Mouse (Mus musculus): ENCODE measurements around the gene Rab5a. TPM values are rescaled to one million over a fixed set of nuclear protein-coding genes. Genes with fewer than 3 reads are reported as not detected.

The Rab5a gene
- polyA plus RNA-seq (2015; fragmentation: Nextera tagmentation; extraction: Ambion mirVana), result 108 and 109 TPM in 2 replicates

DNA sequence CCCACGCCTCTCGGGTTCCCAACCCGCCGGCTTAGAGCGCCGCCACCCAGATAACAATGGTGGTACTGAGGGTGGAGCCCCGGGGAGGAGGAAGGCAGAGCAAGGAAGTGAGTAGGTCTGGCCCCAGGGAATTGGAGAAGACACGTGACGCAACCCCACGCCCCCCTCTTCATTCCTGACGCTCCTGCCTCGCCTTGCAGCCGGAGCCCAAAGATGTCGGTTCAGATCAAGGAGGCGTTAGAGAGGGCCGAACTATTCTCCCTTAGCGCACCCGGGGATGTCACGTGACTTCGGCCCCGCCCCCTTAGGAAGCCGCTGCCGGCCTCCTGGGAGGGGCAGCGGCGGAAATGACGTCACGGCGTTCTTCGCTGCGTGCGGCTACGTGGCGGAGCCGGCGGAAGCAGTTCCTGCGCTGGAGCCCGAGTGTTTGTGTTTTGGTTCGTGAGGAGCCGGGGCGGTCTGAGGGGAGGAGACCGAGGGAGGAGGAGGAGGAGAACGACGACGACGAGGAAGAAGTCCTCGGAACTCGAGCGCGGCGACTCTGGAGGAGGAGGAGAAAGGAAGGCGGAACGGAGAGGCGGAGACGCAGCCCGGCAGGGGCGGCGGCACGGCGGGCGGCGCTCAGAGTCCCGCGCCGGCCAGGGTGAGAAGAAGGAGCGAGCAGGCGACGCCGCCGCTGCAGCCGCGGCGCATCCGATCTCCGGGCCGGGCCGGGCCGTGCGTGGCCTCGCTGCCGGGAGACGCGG lies at the start of gene Rab5a:
Gene Rab5a, plus strand, starts transcription at position 377 of the 746 bp plus-strand sequence.
- WGBS, result under 1% methylated on average over 60 of the region's 82 CpGs
- Histone ChIP-seq H3K27me3 (ENCODE audit: control insufficient read depth, insufficient read depth, low read length) (no peaks in the 10 kb centered on the region), H3K9me3 (ENCODE audit: control insufficient read depth, low read length) (no peaks in the 10 kb centered on the region), H3K4me3 (ENCODE audit: low read depth, low read length) (peak within 1 kb of the TSS; percentile 97), H3K36me3 (ENCODE audit: control insufficient read depth, insufficient read depth, low read length) (no peaks in the 10 kb centered on the region), H3K9ac (ENCODE audit: low read length) (peak within 1 kb of the TSS; percentile 99), H3K27ac (replicated peaks) (peak within 1 kb of the TSS; percentile 100), H3K4me1 (replicated peaks; ENCODE audit: control insufficient read depth, insufficient read depth) (no peaks in the 10 kb centered on the region), H3K4me2 (replicated peaks; ENCODE audit: low read depth) (peak within 1 kb of the TSS; percentile 72)
- peak; percentile 99 for DNase-seq (ENCODE audit: low spot score)
- ATAC-seq (ENCODE audit: low FRiP score, low TSS enrichment), result peak; percentile 98
- TF ChIP-seq EP300 (optimal IDR thresholded peaks at IDR 0.05) (peak; percentile 87), CTCF (IDR thresholded peaks at IDR 0.05; ENCODE audit: low read depth) (peak; percentile 63)

GRCm38 (mm10) chr17:53456152-53456551 lies 22.9 kb upstream of the Rab5a start:
- WGBS, result 76% methylated on average over 2 of the region's 2 CpGs
- no peak for ATAC-seq (ENCODE audit: low FRiP score, low TSS enrichment)
- no peaks in the 10 kb centered on the region for H3K36me3 ChIP-seq (ENCODE audit: control insufficient read depth, insufficient read depth, low read length)
- no peaks in the 10 kb centered on the region for H3K27me3 ChIP-seq (ENCODE audit: control insufficient read depth, insufficient read depth, low read length)
- no peak overlapping the region for H3K4me3 ChIP-seq (ENCODE audit: low read depth, low read length)
- H3K9me3 ChIP-seq (ENCODE audit: control insufficient read depth, low read length), result no peaks in the 10 kb centered on the region
- TF ChIP-seq EP300 (optimal IDR thresholded peaks at IDR 0.05), result no peak
- TF ChIP-seq CTCF (IDR thresholded peaks at IDR 0.05; ENCODE audit: low read depth), result no peak
- no peak for DNase-seq (ENCODE audit: low spot score)
- no peak overlapping the region for H3K9ac ChIP-seq (ENCODE audit: low read length)
- H3K4me2 ChIP-seq (replicated peaks; ENCODE audit: low read depth), result no peak overlapping the region
- H3K4me1 ChIP-seq (replicated peaks; ENCODE audit: control insufficient read depth, insufficient read depth), result no peaks in the 10 kb centered on the region
- no peak overlapping the region for H3K27ac ChIP-seq (replicated peaks)

- Histone ChIP-seq H3K27me3 (ENCODE audit: control insufficient read depth, insufficient read depth, low read length) (no peaks in the 10 kb centered on the region), H3K9me3 (ENCODE audit: control insufficient read depth, low read length) (no peaks in the 10 kb centered on the region), H3K36me3 (ENCODE audit: control insufficient read depth, insufficient read depth, low read length) (no peaks in the 10 kb centered on the region), H3K4me1 (replicated peaks; ENCODE audit: control insufficient read depth, insufficient read depth) (no peaks in the 10 kb centered on the region), H3K27ac (replicated peaks) (no peak overlapping the region), H3K4me3 (ENCODE audit: low read depth, low read length) (no peak overlapping the region), H3K4me2 (replicated peaks; ENCODE audit: low read depth) (no peak overlapping the region), H3K9ac (ENCODE audit: low read length) (no peak overlapping the region)
- TF ChIP-seq EP300 (optimal IDR thresholded peaks at IDR 0.05) (no peak), CTCF (IDR thresholded peaks at IDR 0.05; ENCODE audit: low read depth) (no peak)
- WGBS, result 73% methylated on average over 1 of the region's 1 CpGs
- DNase-seq (ENCODE audit: low spot score), result no peak
- ATAC-seq (ENCODE audit: low FRiP score, low TSS enrichment), result no peak
Measured at GRCm38 (mm10) chr17:53456742-53457141, 22.3 kb upstream of the Rab5a start.

DNA sequence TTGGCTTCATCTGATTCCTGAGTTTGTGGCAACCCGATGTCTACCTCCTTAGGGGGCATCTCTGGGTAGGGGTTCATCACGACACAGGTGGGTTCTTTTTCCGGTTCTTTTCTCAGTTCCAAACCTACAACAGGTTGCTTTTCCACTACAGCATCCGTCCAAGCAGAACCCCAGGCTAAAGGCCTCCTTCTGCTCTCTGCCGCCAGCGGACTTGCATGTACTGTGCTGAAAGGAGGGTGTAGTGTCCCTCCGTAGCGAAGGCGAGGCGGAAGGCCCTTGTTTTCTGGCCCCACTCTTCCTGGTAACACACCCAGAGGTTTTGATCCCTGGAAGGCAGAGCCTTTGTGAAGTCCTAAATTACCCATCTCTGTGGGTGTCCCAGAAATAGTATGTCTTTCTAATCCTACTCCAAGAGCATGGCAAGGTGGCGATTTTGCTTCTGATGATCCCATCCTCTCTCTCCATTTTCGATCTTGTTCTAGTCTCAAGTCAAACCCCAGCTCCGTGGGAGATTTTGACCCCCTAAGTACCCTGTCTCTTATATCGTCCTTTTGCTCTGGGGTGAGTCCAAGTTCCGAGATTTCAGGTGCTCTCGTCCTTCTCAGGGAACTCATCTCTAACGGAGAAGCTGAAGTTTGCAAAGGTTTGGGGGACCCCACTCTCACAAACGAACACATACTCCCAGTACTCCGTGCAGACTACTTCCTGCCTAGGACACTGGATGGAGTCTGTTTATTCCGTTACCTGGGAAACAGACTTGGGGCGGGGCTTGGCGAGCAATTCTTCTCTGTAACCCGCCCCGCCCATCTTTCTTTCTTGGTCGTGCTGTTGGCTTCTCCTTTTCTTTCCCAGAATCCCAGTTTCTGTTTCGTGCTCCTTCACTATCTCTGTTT lies 16.2 kb upstream of the Rab5a start, which contains the start of gene Efhb:
Gene Efhb, minus strand, starts transcription at position 719 of the 893 bp plus-strand sequence.
- 23% methylated on average over 26 of the region's 26 CpGs for WGBS
- H3K27ac ChIP-seq (replicated peaks), result no peak within 1 kb of the TSS; the same call in 1 of the 2 replicates
- H3K9ac ChIP-seq (ENCODE audit: low read length), result peak within 1 kb of the TSS; percentile 54

DNA sequence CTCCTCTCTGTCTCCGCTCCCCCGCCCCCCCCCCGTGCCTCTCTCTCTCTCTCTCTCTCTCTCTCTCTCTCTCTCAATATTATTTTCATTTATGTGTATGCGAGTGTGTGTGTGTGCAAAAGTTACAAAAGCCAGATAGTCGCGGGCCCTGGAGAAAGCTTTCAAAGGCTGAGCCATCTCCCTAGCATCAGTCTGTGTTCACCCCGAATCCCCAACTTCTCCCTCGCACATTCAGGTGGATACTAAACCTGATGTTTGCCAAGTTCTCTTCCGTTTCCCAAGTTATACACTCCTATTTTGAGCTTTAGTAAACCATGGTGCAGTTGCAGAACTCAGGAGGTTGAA lies 15.6 kb upstream of the Rab5a start:
- H3K9me3 ChIP-seq (ENCODE audit: control insufficient read depth, low read length), result no peaks in the 10 kb centered on the region
- WGBS, result 6% methylated on average over 8 of the region's 9 CpGs
- H3K27me3 ChIP-seq (ENCODE audit: control insufficient read depth, insufficient read depth, low read length), result no peaks in the 10 kb centered on the region
- no peak overlapping the region for H3K27ac ChIP-seq (replicated peaks)
- no peaks in the 10 kb centered on the region for H3K36me3 ChIP-seq (ENCODE audit: control insufficient read depth, insufficient read depth, low read length)
- H3K4me2 ChIP-seq (replicated peaks; ENCODE audit: low read depth), result peak overlapping the region; percentile 55
- DNase-seq (ENCODE audit: low spot score), result no peak
- TF ChIP-seq CTCF (IDR thresholded peaks at IDR 0.05; ENCODE audit: low read depth), result no peak
- no peak for TF ChIP-seq EP300 (optimal IDR thresholded peaks at IDR 0.05)
- peak overlapping the region; percentile 42 for H3K4me3 ChIP-seq (ENCODE audit: low read depth, low read length)
- peak; percentile 51; the same call in 1 of the 2 replicates for ATAC-seq (ENCODE audit: low FRiP score, low TSS enrichment)
- no peaks in the 10 kb centered on the region for H3K4me1 ChIP-seq (replicated peaks; ENCODE audit: control insufficient read depth, insufficient read depth)
- peak overlapping the region; percentile 54 for H3K9ac ChIP-seq (ENCODE audit: low read length)

More for the DNA sequence above, 16.2 kb upstream of the Rab5a start, which contains the start of gene Efhb:
- no peaks in the 10 kb centered on the region for H3K27me3 ChIP-seq (ENCODE audit: control insufficient read depth, insufficient read depth, low read length)
- no peaks in the 10 kb centered on the region for H3K36me3 ChIP-seq (ENCODE audit: control insufficient read depth, insufficient read depth, low read length)
- peak; percentile 96 for ATAC-seq (ENCODE audit: low FRiP score, low TSS enrichment)
- peak within 1 kb of the TSS; percentile 42 for H3K4me3 ChIP-seq (ENCODE audit: low read depth, low read length)
- H3K9me3 ChIP-seq (ENCODE audit: control insufficient read depth, low read length), result no peaks in the 10 kb centered on the region
- peak within 1 kb of the TSS; percentile 55 for H3K4me2 ChIP-seq (replicated peaks; ENCODE audit: low read depth)
- no peaks in the 10 kb centered on the region for H3K4me1 ChIP-seq (replicated peaks; ENCODE audit: control insufficient read depth, insufficient read depth)
- peak; percentile 91 for DNase-seq (ENCODE audit: low spot score)
- no peak for TF ChIP-seq EP300 (optimal IDR thresholded peaks at IDR 0.05)
- no peak for TF ChIP-seq CTCF (IDR thresholded peaks at IDR 0.05; ENCODE audit: low read depth)
